Mouse (Mus musculus) common myeloid progenitor, adult 5-6 weeks (primary cell): Measurements from ENCODE around the gene Sun2. TPM values are rescaled to one million over a fixed set of nuclear protein-coding genes. Genes with fewer than 3 reads are reported as not detected.
A peak's percentile ranks its signal among the peaks of the same experiment; 100 is the strongest.

ENCODE experiments used
- ATAC-seq: replicated peaks from 2 replicates; pipeline ENCODE4 v1.8.0; 2016; ENCODE audit warnings: low read depth, mild to moderate bottlenecking, moderate TSS enrichment, inconsistent platforms; ENCODE audit not compliant: poor library complexity, severe bottlenecking
- total RNA-seq: library from RNA; stranded (forward); fragments of 200-1000, 187-1606 nt; gene quantifications from 2 replicates; pipeline ENCODE4 v1.2.3, GENCODE M21; 2017

Sun2 gene
- total RNA-seq, 1 experiment from 2014 or later: 73.2 TPM

DNA sequence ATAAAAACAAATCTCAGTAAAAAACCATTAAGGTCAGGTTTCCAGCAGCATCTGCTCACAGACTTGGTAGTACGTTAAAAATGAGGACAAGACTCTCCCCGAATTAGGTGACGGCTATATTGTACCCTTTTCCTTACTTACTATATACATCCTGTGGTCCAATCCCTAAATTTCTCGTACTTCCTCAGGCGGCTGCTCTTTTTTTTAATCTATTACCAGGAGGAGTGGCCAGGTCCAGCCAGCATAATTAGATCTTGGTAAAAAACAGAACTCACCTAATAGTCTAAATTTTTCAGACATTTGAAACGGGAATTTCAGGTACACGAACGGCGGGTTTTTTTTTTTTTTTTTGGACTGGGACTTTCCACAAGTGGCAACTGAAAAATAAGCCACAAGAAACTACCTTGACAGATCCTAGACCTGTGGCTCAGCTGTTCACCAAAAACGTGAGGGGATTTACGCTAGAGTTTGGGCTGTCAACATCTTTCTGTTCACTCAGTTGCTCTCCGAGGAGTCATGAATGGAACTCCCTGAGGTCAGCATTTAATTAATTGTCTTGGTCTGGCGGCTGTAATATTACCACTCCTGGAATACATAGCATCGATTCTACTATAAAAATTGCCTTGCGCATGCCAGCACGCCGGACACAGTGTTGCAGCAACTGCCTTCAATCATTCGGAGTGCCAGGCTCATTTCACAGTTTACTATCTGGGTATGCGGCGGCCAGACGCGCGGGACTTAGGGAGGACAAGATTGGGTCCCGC, 52.5 kb downstream of the Sun2 start:
- ATAC-seq: no peak

DNA sequence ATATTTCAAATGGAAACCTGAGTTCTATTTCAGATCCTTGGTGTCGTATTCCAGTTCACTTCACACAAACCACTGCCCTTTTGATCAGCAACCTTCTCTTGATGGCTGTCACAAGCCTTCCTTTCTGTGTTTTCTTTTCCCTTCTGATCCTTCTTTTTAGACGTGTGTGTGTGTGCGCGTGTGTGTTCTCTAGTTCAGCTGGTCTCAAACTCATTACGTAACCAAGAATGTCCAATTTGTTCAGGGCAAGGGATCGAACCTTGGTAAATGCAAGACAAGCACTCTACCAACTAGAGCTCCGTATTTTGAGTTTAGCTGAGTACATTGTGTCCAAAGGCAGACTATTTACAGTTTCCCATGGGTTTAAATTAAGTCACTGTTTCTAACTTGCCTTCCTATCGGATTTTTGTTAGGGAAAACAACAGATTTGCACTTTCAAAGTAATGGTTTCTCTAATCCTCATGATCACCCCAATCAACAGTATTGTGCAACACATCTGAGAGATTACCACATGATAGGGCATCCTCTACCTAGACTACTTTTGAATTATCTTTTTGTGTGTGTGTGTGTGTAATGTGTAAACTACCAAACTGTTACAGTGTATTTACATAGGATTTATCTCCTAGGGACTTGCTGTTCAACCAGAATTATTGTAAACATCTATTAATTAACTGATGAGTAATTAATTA, 53.9 kb downstream of the Sun2 start:
- no peak for ATAC-seq

DNA sequence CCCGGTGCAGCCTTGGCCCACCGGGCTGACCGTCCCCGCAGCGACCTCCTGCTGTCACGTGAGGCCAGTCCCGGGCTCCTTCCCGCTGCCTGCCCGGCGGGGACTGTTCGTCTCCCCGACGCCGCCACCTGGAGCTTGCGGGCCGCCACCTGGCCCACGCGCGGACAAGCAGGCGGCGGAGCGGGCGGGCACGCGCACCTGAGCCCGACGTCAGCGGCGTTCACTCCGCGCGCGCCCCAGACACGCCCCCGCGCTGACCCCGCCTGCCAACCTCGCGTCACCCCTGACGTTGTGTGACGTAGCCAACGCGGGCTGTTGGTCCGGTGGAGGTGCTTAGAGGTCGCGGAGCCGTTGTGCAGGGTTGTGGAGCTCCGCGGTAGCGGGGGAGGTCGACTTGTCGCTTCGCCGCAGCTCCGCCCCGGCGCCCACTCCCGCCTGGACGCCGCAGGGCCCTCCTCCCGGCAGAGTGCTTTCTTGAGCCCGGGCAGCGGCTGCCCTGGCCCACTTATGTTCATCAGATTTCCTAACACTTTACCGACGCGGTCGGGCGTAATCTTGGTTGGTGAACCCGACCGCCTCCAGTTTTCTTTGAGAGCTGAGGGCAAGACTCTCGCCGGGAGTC, 54.6 kb downstream of the Sun2 start, which contains the start of gene Josd1:
Gene Josd1 (minus strand): TSS at position 274 of the 622 bp plus-strand sequence.
- ATAC-seq: peak; percentile 63

DNA sequence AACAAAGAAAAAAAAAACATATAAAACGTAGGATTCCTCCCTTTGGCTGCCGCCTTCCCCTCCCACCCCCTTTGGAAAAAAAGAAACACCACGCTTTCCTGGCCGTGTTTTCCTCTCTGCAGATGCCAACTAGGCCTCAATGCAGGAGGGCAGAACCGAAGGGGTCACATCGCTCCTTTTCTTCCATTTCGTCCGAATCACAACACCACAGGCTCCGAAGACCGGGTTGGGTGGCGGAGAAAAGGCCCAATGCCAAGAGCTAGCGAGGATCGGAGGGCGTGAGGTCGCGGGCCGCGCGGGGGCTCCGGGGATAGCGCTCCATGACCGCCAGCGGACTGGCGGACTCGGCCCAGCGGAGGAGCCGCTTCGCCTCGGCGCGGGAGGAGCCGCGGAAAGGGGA, 55.2 kb downstream of the Sun2 start:
- ATAC-seq: no peak

DNA sequence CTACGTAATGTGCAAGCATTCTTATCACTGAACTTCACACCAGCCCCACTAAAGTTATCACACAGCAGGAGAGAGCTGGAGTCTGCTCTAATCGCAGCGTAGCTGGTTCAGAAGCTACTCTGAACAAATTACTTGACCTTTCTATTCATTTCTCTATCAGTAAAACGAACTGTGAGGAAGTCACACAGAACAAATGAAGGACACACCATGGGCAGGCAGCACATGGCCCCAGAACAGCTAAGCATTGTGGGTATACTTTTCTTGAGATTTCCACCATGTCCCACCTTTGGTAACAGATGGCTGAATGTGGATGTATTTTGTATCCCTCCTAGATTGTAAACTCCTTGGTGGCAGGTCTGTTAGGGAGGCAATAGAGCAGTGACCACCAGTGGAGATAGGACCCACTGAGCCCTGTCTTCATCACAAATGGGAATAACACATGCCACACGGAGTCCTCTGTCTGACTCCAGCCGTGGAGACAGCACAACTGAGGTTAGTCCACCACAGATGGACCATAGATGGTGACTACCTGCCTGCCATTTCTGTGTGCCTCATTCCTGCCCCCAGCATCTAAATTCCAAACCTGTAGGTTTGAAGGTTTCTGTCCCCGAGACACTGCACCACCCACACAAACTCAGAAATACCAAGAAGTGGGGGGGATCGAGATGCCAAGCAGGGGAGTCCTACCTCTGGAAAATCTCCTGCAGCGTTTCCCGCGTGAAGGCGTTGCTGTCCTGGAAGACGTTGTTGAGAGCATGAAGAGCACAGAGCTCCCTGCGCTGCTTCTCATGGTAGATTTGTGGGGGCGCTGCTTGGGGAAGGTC, 56.1 kb downstream of the Sun2 start:
- no peak for ATAC-seq

DNA sequence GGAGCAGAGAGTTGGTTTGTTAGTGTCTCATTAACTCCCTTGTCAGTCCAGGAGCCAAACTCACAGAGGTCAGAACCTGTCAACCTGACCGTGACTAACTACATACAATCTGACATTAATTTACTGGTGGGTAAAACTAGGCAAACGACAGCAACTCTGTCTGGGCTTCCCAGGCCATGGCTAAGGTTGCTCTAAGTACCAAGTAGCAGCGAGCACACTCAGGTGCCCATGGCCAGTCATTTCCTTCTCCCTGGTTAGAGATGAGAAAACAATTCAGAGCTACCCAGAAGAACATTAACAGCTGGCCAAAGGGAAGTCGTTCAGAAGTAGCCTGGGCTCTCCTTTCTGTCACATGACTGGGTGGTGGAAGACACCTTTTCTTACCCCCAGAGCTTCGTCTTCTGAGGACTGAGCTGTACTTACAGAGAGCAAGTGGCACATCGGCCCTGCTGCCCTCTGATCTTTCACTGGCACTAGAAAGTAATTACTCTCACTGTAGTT, 57.1 kb downstream of the Sun2 start:
- ATAC-seq: no peak

DNA sequence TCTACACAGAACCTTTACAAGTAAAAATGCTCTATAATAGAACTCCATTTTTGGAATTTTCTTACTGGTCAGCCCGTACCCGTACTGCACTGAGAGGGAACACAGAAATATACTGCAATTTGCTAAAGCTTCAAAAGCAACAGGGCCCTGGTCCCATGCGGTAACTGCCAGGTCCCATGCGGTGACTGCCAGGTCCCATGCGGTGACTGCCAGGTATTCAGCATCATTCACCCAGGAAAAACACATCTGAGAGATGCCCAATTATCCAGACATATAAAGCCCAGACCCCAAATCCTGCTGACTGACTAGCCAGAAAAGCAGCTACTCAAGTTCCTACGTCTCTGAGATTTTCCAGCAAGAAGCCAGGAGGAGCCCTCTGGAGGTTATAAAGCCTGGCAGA, 57.7 kb downstream of the Sun2 start:
- no peak for ATAC-seq

DNA sequence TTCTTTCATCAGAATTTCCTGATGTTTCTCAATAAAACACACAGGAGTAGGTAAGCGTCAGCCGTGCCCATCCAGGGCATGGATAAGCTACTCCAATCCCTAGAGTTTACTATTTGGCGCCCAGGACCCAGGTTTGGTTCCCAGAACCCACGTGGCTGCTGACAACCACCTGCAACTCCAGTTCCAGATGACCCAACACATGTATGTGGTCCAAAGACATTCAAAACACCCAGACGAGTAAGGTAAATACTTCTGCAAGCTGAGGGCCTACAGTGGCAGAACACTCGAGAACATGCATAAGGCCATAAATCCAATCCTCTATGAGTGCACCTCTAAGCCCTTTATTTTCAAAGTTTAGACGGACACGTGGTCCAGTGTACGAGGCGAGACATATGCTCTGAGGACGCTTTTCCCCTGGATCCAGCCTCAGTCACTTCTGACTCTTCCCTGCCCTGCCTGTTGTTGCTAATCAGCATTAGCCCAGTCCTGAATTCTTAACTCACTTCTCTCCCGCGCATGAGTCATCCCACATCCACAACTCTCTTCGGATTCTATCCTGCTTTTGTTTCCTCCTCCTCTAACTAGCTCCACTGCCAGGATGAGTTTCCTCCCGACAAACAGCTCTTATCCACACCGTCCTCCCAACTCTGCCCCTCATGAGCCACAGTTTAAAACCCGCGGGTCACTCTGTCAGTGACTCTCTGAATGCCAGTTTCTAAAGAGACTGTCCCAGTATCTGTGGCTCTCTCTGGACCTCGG, 58.5 kb downstream of the Sun2 start:
- ATAC-seq: no peak

DNA sequence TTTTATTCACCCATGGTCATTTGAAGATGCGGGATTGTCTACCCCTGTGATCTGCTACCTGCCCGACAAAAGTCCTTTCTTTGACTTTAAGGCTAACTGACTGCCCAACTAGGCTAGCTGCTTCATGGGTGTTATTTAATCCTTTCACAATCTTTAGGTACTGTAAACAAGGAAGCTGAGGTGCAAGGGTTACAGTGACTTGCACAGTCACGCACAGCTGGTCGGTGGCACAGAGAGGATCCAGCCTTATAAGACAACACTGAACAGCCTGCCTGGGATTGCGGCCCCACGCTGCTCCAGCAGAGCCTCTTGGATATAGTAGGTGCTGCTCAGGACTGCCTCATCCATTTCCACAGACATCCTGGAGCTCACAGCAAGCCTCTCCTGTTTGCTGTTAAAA, 59.2 kb downstream of the Sun2 start:
- ATAC-seq: no peak

DNA sequence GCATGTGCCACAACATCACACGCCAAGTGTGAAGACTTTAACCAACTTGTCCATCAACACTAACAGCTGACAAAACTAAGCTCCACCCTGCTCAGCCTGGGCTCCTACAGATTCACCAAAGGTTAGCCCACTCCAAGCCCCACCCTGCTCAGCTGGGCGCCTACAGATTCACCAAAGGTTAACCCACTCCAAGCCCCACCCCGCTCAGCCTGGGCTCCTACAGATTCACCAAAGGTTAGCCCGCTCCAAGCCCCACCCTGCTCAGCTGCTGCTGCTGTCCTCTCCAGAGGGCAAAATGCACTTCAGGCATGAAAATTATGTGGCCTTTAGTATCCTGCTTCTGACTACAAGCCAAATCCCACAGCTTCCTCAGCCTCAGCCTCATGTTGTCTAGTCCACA, 60.4 kb downstream of the Sun2 start:
- ATAC-seq: no peak

DNA sequence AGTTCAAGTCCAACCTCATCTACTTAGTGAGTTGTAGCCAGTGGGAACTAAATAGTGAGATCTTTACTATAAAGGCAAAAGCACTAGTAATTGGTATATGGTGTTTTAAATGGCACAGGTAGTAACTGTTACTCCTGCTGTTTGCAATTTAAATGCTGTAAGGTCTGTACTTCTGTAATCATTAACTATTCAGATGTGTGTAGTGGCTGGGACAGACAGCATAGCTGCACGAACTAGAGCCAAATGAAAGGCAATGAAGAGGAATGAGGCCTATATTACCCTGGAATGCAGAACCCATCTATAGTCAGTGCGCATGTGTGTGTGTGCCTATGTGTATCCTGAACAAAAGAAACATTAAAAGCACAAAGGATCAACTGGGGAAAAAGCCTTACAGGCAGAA, 64.4 kb downstream of the Sun2 start:
- ATAC-seq: no peak

Other genes with a start within 250 kb of the Sun2 start
- gene Kcnj4, start 237.3 kb downstream of the Sun2 start, total RNA-seq: not detected in 2 replicates
- not detected in 2 replicates for gene Kdelr3, start 226.1 kb downstream of the Sun2 start, total RNA-seq
- gene Ddx17, start 195.8 kb downstream of the Sun2 start, total RNA-seq: 178 and 236 TPM in 2 replicates
- 1.8 and 2.1 TPM in 2 replicates for gene Dmc1, start 137.4 kb downstream of the Sun2 start, total RNA-seq
- gene Fam227a, start 83.6 kb downstream of the Sun2 start, total RNA-seq: 2.8 and 2.9 TPM in 2 replicates
- gene Cby1, start 83.3 kb downstream of the Sun2 start, total RNA-seq: 46.7 and 51.4 TPM in 2 replicates
- gene Tomm22, start 71.7 kb downstream of the Sun2 start, total RNA-seq: 92.2 and 93.2 TPM in 2 replicates
- 28.5 and 40.3 TPM in 2 replicates for gene Josd1, start 54.6 kb downstream of the Sun2 start, total RNA-seq
- gene Gtpbp1, start 51.7 kb downstream of the Sun2 start, total RNA-seq: 55.1 and 66.9 TPM in 2 replicates
- 16.0 and 18.0 TPM in 2 replicates for gene Dnal4, start 35.3 kb upstream of the Sun2 start, total RNA-seq
- 0.05 and 0.55 TPM in 2 replicates for gene Nptxr, start 62.2 kb upstream of the Sun2 start, total RNA-seq
- gene Npcd, start 91.7 kb upstream of the Sun2 start, total RNA-seq: not detected in 2 replicates
- 11.0 and 19.6 TPM in 2 replicates for gene Cbx6, start 92.2 kb upstream of the Sun2 start, total RNA-seq
- 188 and 214 TPM in 2 replicates for gene Apobec3, start 149.1 kb upstream of the Sun2 start, total RNA-seq
- 3.4 and 5.5 TPM in 2 replicates for gene Cbx7, start 228.6 kb upstream of the Sun2 start, total RNA-seq